Mouse (Mus musculus): ENCODE results near the gene Gm17617. TPM values are rescaled to one million over a fixed set of nuclear protein-coding genes. Genes with fewer than 3 reads are reported as not detected.

The Gm17617 gene
- total and polyA plus RNA-seq, 3 experiments: not detected

- H3K9ac ChIP-seq (ENCODE audit: control insufficient read depth, low read depth, low read length, poor library complexity, severe bottlenecking): no peak overlapping the region
- no peaks in the 10 kb centered on the region for H3K27me3 ChIP-seq (ENCODE audit: control insufficient read depth in 1 of 2, insufficient read depth in 2 of 2, low read length in 2 of 2)
- no peak overlapping the region for H3K4me3 ChIP-seq (ENCODE audit: control insufficient read depth in 1 of 2, insufficient read depth in 1 of 2, low read depth in 2 of 2, low read length in 2 of 2)
- no peaks in the 10 kb centered on the region for H3K79me2 ChIP-seq (ENCODE audit: control insufficient read depth, insufficient read depth, low read length, poor library complexity)
- DNase-seq (ENCODE audit: low read depth, low spot score): no peak
- H3K9me3 ChIP-seq (replicated peaks; ENCODE audit: insufficient read depth, low read length): no peaks in the 10 kb centered on the region
- no peaks in the 10 kb centered on the region for H3K4me1 ChIP-seq (ENCODE audit: control insufficient read depth in 1 of 2, insufficient read depth in 2 of 2, low read length in 2 of 2)
- H3K36me3 ChIP-seq (ENCODE audit: control insufficient read depth in 1 of 2, insufficient read depth in 2 of 2, low read length in 2 of 2): no peaks in the 10 kb centered on the region
- no peak for TF ChIP-seq POLR2AphosphoS5 (IDR thresholded peaks at IDR 0.05; ENCODE audit: borderline replicate concordance, low read depth, low read length)
- TF ChIP-seq TCF12 (IDR thresholded peaks at IDR 0.05; ENCODE audit: low read depth, low read length): no peak
- no peak for TF ChIP-seq MAX (IDR thresholded peaks at IDR 0.05; ENCODE audit: low read length)
- no peak for TF ChIP-seq SMC3 (IDR thresholded peaks at IDR 0.05; ENCODE audit: low read depth, low read length)
- no peak for TF ChIP-seq POLR2AphosphoS2 (IDR thresholded peaks at IDR 0.05; ENCODE audit: low read length)
- TF ChIP-seq TAL1 (IDR thresholded peaks at IDR 0.05; ENCODE audit: low read length): no peak
- no peak for TF ChIP-seq ZC3H11A (IDR thresholded peaks at IDR 0.05; ENCODE audit: low read depth, low read length)
- H3K27ac ChIP-seq (ENCODE audit: control insufficient read depth, low read depth, low read length): no peak overlapping the region
Observed at GRCm38 (mm10) chr13:55174347-55174746, 41.0 kb upstream of the Gm17617 start.

DNA sequence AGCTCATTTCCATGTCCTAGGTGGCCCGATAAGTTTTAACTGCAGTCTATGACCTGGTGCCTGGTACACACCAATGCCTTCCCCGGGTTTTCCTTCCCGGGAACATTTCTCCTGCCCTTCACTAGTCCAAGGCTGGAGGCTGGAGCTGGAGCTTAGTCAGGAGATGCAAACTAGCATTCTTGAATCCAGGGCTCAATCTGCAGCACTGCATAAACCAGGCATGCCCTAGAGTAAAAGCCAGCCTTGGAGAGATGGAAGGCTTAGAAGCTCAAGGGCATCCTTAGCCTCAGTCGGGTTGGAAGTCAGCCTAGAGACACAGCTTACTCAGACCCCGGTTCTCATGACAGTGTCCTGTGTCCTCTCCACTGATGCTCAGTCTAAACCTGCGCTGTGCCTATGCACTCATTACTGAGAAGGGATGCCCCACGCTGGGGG lies 39.0 kb upstream of the Gm17617 start:
- H3K9me3 ChIP-seq (replicated peaks; ENCODE audit: insufficient read depth, low read length): no peaks in the 10 kb centered on the region
- TF ChIP-seq ZC3H11A (IDR thresholded peaks at IDR 0.05; ENCODE audit: low read depth, low read length): no peak
- TF ChIP-seq GATA1 (IDR thresholded peaks at IDR 0.05; ENCODE audit: low read depth, low read length): no peak
- no peak for TF ChIP-seq CTCF (IDR thresholded peaks at IDR 0.05 in 2 of 3, conservative IDR thresholded peaks at IDR 0.05 in 1 of 3; ENCODE audit: control insufficient read depth in 1 of 3, insufficient read depth in 1 of 3, low read depth in 2 of 3, low read length in 3 of 3, poor library complexity in 1 of 3, severe bottlenecking in 1 of 3)
- no peak for TF ChIP-seq SIN3A (IDR thresholded peaks at IDR 0.05; ENCODE audit: low read length)
- TF ChIP-seq SMC3 (IDR thresholded peaks at IDR 0.05; ENCODE audit: low read depth, low read length): no peak
- TF ChIP-seq USF2 (IDR thresholded peaks at IDR 0.05; ENCODE audit: borderline replicate concordance in 1 of 2, insufficient read depth in 1 of 2, low read depth in 1 of 2, low read length in 2 of 2): no peak
- no peak for TF ChIP-seq ELF1 (IDR thresholded peaks at IDR 0.05; ENCODE audit: low read depth, low read length)
- no peak for TF ChIP-seq MEF2A (IDR thresholded peaks at IDR 0.05; ENCODE audit: extremely low read depth, insufficient replicate concordance, low read depth, low read length, poor library complexity, severe bottlenecking)
- no peaks in the 10 kb centered on the region for H3K79me2 ChIP-seq (ENCODE audit: control insufficient read depth, insufficient read depth, low read length, poor library complexity)
- DNase-seq (ENCODE audit: low read depth, low spot score): no peak
- H3K27me3 ChIP-seq (ENCODE audit: control insufficient read depth in 1 of 2, insufficient read depth in 2 of 2, low read length in 2 of 2): no peaks in the 10 kb centered on the region
- no peaks in the 10 kb centered on the region for H3K4me1 ChIP-seq (ENCODE audit: control insufficient read depth in 1 of 2, insufficient read depth in 2 of 2, low read length in 2 of 2)
- no peaks in the 10 kb centered on the region for H3K36me3 ChIP-seq (ENCODE audit: control insufficient read depth in 1 of 2, insufficient read depth in 2 of 2, low read length in 2 of 2)
- no peak overlapping the region for H3K9ac ChIP-seq (ENCODE audit: control insufficient read depth, low read depth, low read length, poor library complexity, severe bottlenecking)
- H3K27ac ChIP-seq (ENCODE audit: control insufficient read depth, low read depth, low read length): no peak overlapping the region
- peak overlapping the region; percentile 25 to 35; a peak in 3 of 4 replicates for H3K4me3 ChIP-seq (ENCODE audit: control insufficient read depth in 1 of 2, insufficient read depth in 1 of 2, low read depth in 2 of 2, low read length in 2 of 2)
